Mouse (Mus musculus): ENCODE measurements around the gene Chrdl1. TPM values are rescaled to one million over a fixed set of nuclear protein-coding genes. Genes with fewer than 3 reads are reported as not detected.

Chrdl1 gene
- total RNA-seq (2012; rRNA removed) (6.6 and 16.1 TPM in 2 replicates), total RNA-seq (2014; rRNA removed) (0.71 and 0.99 TPM in 2 replicates), polyA plus RNA-seq (2012; ENCODE audit: insufficient read length, low read depth) (0.21 and 0.42 TPM in 2 replicates)

DNA sequence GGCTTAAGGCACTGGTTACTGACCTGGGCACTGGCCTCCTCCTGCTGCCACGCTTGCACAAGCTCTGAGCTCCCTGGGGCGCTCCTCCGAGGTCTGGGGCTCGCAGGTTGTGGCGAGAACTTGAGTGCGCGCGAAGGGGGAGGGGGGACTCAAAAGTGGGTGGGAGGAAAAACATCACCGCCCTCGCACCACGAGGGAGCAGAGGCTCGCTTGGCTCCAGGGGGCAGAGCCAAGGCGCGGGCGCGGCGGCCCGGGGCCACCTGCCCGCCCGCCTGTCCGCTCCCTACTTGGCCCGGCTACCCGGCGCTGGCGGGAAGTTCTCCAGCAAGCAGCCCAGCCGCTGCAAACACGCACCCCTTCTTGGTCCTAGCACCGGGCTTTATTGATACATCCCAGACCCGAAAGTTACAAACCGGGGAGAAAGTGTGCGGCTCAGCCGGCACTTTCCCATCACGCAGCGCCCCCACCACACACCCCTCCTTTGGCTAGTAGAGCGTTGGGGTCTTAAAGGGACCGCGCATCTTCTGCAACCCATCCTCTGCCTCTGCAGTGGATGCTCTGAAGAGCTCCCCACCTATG lies at the start of gene Chrdl1:
Chrdl1 (minus strand) TSS at position 472 of the 579 bp plus-strand sequence.
- Histone ChIP-seq H3K9ac (ENCODE audit: insufficient read depth, low read depth) (no peak within 1 kb of the TSS), H3K4me2 (ENCODE audit: insufficient read depth, low read depth, poor library complexity, severe bottlenecking) (peak within 1 kb of the TSS; percentile 82), H3K79me2 (replicated peaks; ENCODE audit: control insufficient read depth, extremely low read depth, insufficient read depth, poor library complexity, severe bottlenecking) (no peaks in the 10 kb centered on the region), H3K36me3 (replicated peaks in 1 of 2; ENCODE audit: control insufficient read depth in 1 of 2, insufficient read depth in 1 of 2, low read length in 1 of 2) (no peaks in the 10 kb centered on the region), H3K9me3 (replicated peaks; ENCODE audit: low read length) (no peaks in the 10 kb centered on the region), H3K27ac (ENCODE audit: insufficient read depth, low read depth) (no peak within 1 kb of the TSS), H3K4me3 (replicated peaks in 1 of 3; ENCODE audit: low read depth in 2 of 3, low read length in 2 of 3, poor library complexity in 1 of 3) (peak within 1 kb of the TSS in 2 of 3 experiments; percentile 37 to 38), H3K4me1 (ENCODE audit: control insufficient read depth in 1 of 2, insufficient read depth in 2 of 2) (no peaks in the 10 kb centered on the region), H3K27me3 (replicated peaks) (no peaks in the 10 kb centered on the region)
- DNase-seq (ENCODE audit: extremely low read depth), result no peak
- in situ Hi-C loops (cut with MboI; ENCODE audit: low pct_ligation_motif_present, low pct_unique_long_range_greater_than_20kb, low sequenced_read_pairs) (no loop called here), dilution Hi-C loops (cut with MboI; ENCODE audit: extremely low pct_ligation_motif_present, extremely low pct_unique_long_range_greater_than_20kb, low sequenced_read_pairs) (no loop called here)
- TF ChIP-seq ETS1 (conservative IDR thresholded peaks at IDR 0.05; ENCODE audit: low read depth, low read length), result no peak
- no peak for TF ChIP-seq TCF12 (IDR thresholded peaks at IDR 0.05; ENCODE audit: low read depth, low read length)
- TF ChIP-seq RAD21 (IDR thresholded peaks at IDR 0.05; ENCODE audit: low read depth, low read length), result no peak
- TF ChIP-seq ZC3H11A (IDR thresholded peaks at IDR 0.05; ENCODE audit: low read depth, low read length), result no peak
- TF ChIP-seq ELF1 (IDR thresholded peaks at IDR 0.05; ENCODE audit: low read depth, low read length), result no peak
- TF ChIP-seq SMC3 (IDR thresholded peaks at IDR 0.05; ENCODE audit: low read depth, low read length), result no peak
- no peak for TF ChIP-seq EP300 (IDR thresholded peaks at IDR 0.05; ENCODE audit: low read length)
- TF ChIP-seq IRF4 (IDR thresholded peaks at IDR 0.05; ENCODE audit: low read depth, low read length), result no peak
- no peak for TF ChIP-seq KAT2A (IDR thresholded peaks at IDR 0.05; ENCODE audit: insufficient replicate concordance, low read length)
- TF ChIP-seq POLR2A (IDR thresholded peaks at IDR 0.05; ENCODE audit: low read depth, low read length), result no peak
- no peak for TF ChIP-seq CTCF (conservative IDR thresholded peaks at IDR 0.05 in 1 of 2, IDR thresholded peaks at IDR 0.05 in 1 of 2; ENCODE audit: low read depth in 2 of 2, low read length in 2 of 2)
- no peak for TF ChIP-seq NELFE (IDR thresholded peaks at IDR 0.05; ENCODE audit: low read depth, low read length)
- TF ChIP-seq CHD2 (IDR thresholded peaks at IDR 0.05; ENCODE audit: low read length), result no peak
- no peak for TF ChIP-seq UBTF (IDR thresholded peaks at IDR 0.05; ENCODE audit: low read depth, low read length)
- no peak for TF ChIP-seq GABPA (IDR thresholded peaks at IDR 0.05; ENCODE audit: insufficient replicate concordance, low read depth, low read length)
- TF ChIP-seq MYC (IDR thresholded peaks at IDR 0.05; ENCODE audit: low read depth, low read length), result no peak
- no peak for TF ChIP-seq USF1 (IDR thresholded peaks at IDR 0.05; ENCODE audit: low read depth, low read length)

GRCm38 (mm10) chrX:143442638-143443037 lies 48.6 kb upstream of the Chrdl1 start:
- Histone ChIP-seq H3K9me3 (replicated peaks; ENCODE audit: low read length) (no peaks in the 10 kb centered on the region), H3K4me2 (ENCODE audit: insufficient read depth, low read depth, poor library complexity, severe bottlenecking) (no peak overlapping the region), H3K27ac (ENCODE audit: insufficient read depth, low read depth) (no peak overlapping the region), H3K4me1 (ENCODE audit: control insufficient read depth in 1 of 2, insufficient read depth in 2 of 2) (peaks cover 0 to 5% of the 10 kb centered on the region in 2 experiments; a peak in 1 of 4 replicates), H3K27me3 (replicated peaks) (no peaks in the 10 kb centered on the region), H3K9ac (ENCODE audit: insufficient read depth, low read depth) (no peak overlapping the region), H3K36me3 (replicated peaks in 1 of 2; ENCODE audit: control insufficient read depth in 1 of 2, insufficient read depth in 1 of 2, low read length in 1 of 2) (no peaks in the 10 kb centered on the region), H3K4me3 (replicated peaks in 1 of 3; ENCODE audit: low read depth in 2 of 3, low read length in 2 of 3, poor library complexity in 1 of 3) (no peak overlapping the region), H3K79me2 (replicated peaks; ENCODE audit: control insufficient read depth, extremely low read depth, insufficient read depth, poor library complexity, severe bottlenecking) (no peaks in the 10 kb centered on the region)
- dilution Hi-C loops (cut with MboI; ENCODE audit: extremely low pct_ligation_motif_present, extremely low pct_unique_long_range_greater_than_20kb, low sequenced_read_pairs), result no loop called here
- DNase-seq (ENCODE audit: extremely low read depth), result no peak
- TF ChIP-seq MAZ (IDR thresholded peaks at IDR 0.05; ENCODE audit: low read depth, low read length) (no peak), ZMIZ1 (IDR thresholded peaks at IDR 0.05; ENCODE audit: low read depth, low read length) (no peak), UBTF (IDR thresholded peaks at IDR 0.05; ENCODE audit: low read depth, low read length) (no peak), MEF2A (IDR thresholded peaks at IDR 0.05; ENCODE audit: borderline replicate concordance, low read depth, low read length) (no peak), NRF1 (IDR thresholded peaks at IDR 0.05; ENCODE audit: low read depth, low read length) (no peak), CHD1 (IDR thresholded peaks at IDR 0.05; ENCODE audit: low read depth, low read length) (no peak), TBP (conservative IDR thresholded peaks at IDR 0.05; ENCODE audit: low read depth, low read length) (no peak), CTCF (conservative IDR thresholded peaks at IDR 0.05 in 1 of 2, IDR thresholded peaks at IDR 0.05 in 1 of 2; ENCODE audit: low read depth in 2 of 2, low read length in 2 of 2) (no peak), POLR2AphosphoS2 (IDR thresholded peaks at IDR 0.05; ENCODE audit: low read depth, low read length) (no peak), BHLHE40 (IDR thresholded peaks at IDR 0.05; ENCODE audit: low read depth, low read length) (no peak), CHD2 (IDR thresholded peaks at IDR 0.05; ENCODE audit: low read length) (no peak), ETS1 (conservative IDR thresholded peaks at IDR 0.05; ENCODE audit: low read depth, low read length) (no peak), JUND (conservative IDR thresholded peaks at IDR 0.05; ENCODE audit: low read depth, low read length) (no peak), RAD21 (IDR thresholded peaks at IDR 0.05; ENCODE audit: low read depth, low read length) (no peak), SMC3 (IDR thresholded peaks at IDR 0.05; ENCODE audit: low read depth, low read length) (no peak), ZKSCAN1 (IDR thresholded peaks at IDR 0.05; ENCODE audit: borderline replicate concordance, low read depth, low read length) (no peak), NELFE (IDR thresholded peaks at IDR 0.05; ENCODE audit: low read depth, low read length) (no peak), HCFC1 (IDR thresholded peaks at IDR 0.05; ENCODE audit: low read depth, low read length) (no peak), KAT2A (IDR thresholded peaks at IDR 0.05; ENCODE audit: insufficient replicate concordance, low read length) (no peak)
- in situ Hi-C loops (cut with MboI; ENCODE audit: low pct_ligation_motif_present, low pct_unique_long_range_greater_than_20kb, low sequenced_read_pairs), result loop anchor here (10.0 kb wide), 1 partner anchor 348 kb away; the partner anchor contains the start of gene Rtl9

All from CH12.LX (cell line).